Mouse (Mus musculus) heart, postnatal 0 days (tissue): ENCODE measurements at regions not wholly inside any gene's neighbourhood (a gene's known extent, or its start where the extent isn't known, plus 50 kb on each side); places are given as distances from the start of the nearest gene placed in this dataset.

Source experiments
- CTCF ChIP-seq: IDR thresholded peaks from 2 replicates; pipeline ENCODE4 v1.5.1; 2016; ENCODE audit warnings: antibody characterized with exemption, control low read depth, low read depth
- EP300 ChIP-seq: IDR thresholded peaks from 2 replicates; pipeline ENCODE4 v1.6.1; 2016; ENCODE audit warnings: antibody characterized with exemption, low read depth

GRCm38 (mm10) chr14:72848271-72848955, 138.6 kb upstream of the Fndc3a start:
- no peak for TF ChIP-seq EP300
- TF ChIP-seq CTCF = no peak
